Mouse (Mus musculus): ENCODE measurements at regions not wholly inside any gene's neighbourhood (a gene's known extent, or its start where the extent isn't known, plus 50 kb on each side); places are given as distances from the start of the nearest gene placed in this dataset.

GRCm38 (mm10) chr10:99959279-99959678, 56.2 kb upstream of the Kitl start:
- DNase-seq (ENCODE audit: low read depth, low spot score): no peak

DNA sequence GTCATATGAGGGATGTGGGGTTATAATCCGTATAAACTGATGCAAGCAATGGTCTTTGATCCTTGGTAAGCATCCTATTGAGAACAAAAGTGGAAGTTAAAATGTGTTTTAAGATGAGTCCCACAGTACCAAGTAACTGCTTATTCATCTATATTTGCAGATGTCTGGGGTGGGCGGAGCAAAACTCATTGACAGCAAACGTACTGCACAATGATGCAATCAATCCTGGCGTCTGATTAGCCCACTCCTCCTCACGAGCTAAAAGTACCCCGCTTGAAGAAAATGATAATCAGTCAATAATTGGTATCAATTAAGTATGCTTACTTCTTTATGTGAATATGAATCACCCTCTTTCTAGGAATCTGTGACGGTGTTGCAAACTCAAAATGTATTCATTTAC, 62.9 kb upstream of the Kitl start:
- DNase-seq (ENCODE audit: low read depth, low spot score): no peak

- DNase-seq (ENCODE audit: low read depth, low spot score): no peak
Measured at GRCm38 (mm10) chr10:99951718-99952117, 63.7 kb upstream of the Kitl start.

GRCm38 (mm10) chr10:99951316-99951715, 64.1 kb upstream of the Kitl start:
- no peak for DNase-seq (ENCODE audit: low read depth, low spot score)

- no peak for DNase-seq (ENCODE audit: low read depth, low spot score)
Measured at GRCm38 (mm10) chr10:99948740-99949139, 66.7 kb upstream of the Kitl start.

GRCm38 (mm10) chr10:99945418-99945817, 70.0 kb upstream of the Kitl start:
- DNase-seq (ENCODE audit: low read depth, low spot score): no peak

GRCm38 (mm10) chr10:99941665-99942064, 73.8 kb upstream of the Kitl start:
- no peak for DNase-seq (ENCODE audit: low read depth, low spot score)

GRCm38 (mm10) chr10:99938901-99939300, 76.5 kb upstream of the Kitl start:
- DNase-seq (ENCODE audit: low read depth, low spot score): no peak

DNA sequence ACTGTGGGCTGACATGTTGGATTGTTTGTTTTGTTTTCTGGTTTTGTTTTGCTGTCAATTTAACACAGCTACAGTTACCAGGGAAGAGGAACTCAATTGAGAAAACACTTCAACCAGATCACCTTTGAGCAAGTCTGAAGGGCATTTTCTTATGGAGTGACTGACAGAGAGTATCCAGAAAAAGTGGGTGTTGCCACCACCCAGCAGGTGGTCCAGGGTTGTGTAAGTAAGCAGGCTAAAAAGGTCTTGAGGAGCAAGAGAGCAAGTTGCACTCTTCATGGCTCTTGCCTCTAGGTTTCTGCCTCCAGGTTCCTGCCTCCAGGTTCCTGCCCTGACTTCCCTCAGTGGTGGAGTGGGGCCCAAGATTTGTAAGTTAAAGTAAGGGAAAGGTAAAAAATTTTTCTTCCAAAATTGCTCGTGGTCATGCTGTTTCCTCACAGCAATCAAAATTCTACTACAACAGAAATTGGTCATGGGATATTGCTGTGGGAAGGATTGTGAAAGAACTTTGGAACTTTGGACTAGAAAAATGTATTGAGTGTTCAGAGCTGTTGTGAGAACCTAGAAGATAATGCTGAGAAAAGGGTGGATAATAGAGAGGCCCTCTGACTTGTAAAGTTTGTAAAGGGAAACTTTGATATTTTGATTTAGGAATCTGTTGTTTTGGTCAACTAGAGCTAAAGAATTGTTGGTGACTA, 77.4 kb upstream of the Kitl start:
- DNase-seq (ENCODE audit: low read depth, low spot score): no peak

DNA sequence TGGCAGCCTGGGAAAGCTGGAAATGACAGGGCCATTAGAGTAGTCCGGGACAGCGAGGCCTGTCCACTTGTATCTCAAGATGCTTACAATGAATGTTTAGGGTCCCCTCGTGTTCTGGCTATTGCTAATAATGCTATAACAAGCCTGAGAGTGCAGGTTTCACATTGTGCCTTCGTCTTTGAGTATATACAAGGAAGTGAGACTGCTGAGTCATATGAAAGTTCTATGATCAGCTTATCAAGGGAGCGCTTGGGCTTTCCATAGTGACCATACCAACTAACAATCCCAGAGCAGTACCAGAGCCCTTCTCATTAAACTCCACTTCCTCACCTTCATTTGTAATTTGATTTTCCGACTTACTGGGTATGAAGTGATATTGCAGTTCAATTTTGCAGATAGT, 86.2 kb upstream of the Kitl start:
- DNase-seq (ENCODE audit: low read depth, low spot score): no peak

DNA sequence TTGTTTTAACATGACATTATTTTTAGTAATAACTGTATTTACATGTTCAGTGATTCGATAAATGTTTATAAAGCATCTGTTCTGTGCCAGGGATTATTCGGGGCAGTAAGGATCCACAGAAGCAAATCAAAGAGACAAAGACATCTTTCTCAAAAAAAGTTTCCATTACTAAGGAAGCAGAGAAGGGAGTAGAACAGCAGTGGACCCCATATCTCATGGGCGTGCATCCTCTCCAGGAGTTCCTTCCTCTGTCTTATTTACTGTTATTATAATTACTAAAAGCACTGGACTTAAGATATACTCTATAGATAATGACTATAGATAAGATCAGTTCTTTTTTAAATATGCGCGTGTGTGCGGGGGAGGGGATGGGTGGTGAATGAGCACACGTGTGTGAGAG, 87.5 kb upstream of the Kitl start:
- DNase-seq (ENCODE audit: low read depth, low spot score): no peak

DNA sequence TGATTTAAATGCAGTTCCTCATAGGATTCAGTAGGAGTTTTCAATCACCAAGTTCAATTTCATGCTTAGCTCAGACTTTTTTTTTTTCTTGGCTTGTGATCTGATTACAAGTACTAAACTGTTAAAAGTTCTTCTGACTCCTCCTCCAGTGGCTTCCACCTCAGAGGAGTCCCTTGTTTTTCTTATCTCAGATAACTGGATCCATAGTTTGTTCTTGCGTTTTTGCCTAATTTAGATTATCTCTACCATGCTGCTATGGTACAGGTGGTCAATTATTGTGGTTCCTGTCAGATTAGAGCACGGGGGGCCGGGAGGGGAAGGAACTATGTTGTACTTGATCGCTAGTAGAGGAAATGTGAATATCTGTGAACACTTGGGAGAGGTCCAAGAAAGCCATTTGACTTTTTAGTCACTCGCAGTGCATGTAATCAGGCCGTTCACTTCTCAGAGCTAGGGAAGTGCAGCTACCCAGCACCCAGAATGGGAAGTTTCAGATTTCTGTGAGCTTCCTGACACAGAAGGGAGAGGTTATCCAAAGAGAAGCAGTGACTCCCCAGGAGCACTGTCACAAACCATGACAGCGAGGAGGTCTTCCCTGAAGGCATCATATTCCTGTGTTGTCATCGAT, 89.0 kb upstream of the Kitl start:
- DNase-seq (ENCODE audit: low read depth, low spot score): no peak

GRCm38 (mm10) chr10:99924541-99924940, 90.9 kb upstream of the Kitl start:
- DNase-seq (ENCODE audit: low read depth, low spot score): no peak

DNA sequence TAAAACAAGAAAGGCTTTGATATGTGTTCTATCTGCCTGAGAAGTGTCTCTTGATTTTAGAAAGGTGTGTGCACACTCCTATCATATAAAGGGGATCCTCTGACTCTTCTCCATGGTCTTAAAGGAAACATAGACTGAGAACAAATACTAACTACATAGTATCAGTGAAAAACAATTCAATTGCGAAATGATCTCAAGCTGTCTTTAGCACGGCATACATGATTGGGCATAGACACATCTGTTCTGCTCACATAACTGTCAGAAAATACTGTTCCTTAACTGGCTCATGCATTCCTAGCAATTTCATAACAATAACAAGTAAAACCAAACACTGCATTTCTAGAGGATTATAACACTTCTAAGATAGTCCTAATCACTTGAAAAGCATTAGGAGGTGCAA, 95.5 kb upstream of the Kitl start:
- no peak for DNase-seq (ENCODE audit: low read depth, low spot score)

- no peak for DNase-seq (ENCODE audit: low read depth, low spot score)
Measured at GRCm38 (mm10) chr10:99918567-99919320, 96.7 kb upstream of the Kitl start.

GRCm38 (mm10) chr10:99913846-99914187, 101.6 kb upstream of the Kitl start:
- no peak for DNase-seq (ENCODE audit: low read depth, low spot score)

DNA sequence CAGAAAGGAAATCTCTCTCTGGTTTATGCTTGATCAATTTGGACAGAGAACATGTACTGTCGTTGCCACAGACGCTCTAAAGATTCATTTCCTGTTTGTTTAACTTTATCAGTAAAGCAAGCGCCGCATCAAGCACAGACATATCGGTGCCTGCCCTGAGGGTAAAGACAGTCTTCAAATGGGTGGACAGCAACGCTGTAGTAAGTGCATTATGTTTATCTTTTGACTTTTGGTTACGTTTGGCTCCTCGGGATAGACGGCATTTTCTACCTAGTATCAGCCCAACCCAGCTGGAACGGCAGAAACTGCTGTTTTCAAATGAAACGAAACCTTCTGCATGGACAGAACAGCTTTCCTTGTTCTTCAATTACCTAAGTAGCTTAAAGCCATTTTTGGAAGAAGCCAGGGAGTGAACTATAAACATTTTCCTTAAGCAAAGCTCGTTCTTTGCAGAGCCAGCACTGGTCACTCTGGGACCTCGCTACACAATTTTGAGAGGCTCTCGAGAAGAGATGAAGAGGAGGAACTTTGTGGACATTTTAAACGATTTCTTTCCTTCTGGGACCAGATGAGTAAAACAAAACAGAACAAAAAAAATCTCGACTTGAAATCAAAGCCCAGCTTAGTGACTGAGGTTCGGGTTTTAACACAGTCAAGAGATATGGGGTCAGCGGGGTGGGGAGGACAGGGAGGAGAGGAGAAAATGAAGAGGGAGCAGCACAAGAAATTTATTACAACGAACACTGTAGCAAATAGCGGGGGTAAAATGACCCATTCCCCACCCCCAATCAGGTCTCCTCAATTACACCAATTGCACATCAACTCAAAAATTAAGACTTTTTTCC, 102.2 kb upstream of the Kitl start:
- DNase-seq (ENCODE audit: low read depth, low spot score): no peak

DNA sequence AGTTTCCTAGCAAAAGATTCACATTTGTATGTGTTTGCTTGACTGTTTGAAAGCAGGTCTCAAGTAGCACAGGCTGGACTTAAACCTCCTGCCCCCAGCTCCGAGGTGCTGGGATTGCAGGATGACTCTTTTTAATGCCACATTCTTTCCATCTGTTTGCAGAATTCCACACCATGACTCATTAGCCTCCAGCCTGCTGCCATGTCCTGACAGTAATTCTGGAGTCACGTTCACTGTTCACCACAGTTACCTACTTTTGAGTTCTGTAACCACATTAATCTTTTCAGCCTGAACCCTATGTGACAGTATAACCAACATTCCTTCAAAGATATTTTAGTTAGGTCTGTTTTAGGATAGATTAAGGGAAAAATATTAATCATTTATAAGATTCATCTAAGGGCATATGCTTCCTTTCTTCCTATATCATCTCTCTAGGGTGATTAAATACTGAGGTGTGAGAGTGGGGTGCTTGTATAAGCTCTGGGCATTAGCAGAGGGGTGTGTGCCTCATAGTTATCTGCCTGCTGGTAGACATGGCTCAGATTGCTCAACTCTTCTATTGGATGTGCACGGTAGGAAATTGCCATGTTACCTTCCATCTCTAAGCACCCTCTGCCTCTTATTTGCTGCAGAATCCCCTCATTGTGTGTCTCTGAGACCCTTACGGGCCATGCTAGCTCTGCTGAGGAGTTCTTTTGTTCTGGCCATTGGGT, 105.3 kb upstream of the Kitl start:
- no peak for DNase-seq (ENCODE audit: low read depth, low spot score)

DNA sequence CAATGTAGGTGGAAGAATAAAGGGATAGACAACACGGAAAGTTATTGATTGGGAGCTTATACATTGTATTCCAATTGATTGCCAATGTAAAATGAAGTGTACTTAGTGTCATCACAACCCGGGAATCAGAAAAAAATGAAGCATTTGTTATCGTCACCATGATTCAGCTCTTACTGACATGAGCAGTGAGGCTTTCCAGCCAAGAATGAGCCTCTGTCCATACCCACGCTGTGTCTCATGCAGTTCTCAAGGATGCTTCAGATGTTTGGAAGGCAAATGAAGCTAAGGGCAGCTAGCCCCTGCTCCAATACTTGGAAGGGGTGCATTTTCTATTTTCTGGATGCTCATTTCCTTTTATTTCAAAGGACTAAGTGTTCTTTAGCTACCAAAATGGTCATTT, 107.4 kb upstream of the Kitl start:
- no peak for DNase-seq (ENCODE audit: low read depth, low spot score)

DNA sequence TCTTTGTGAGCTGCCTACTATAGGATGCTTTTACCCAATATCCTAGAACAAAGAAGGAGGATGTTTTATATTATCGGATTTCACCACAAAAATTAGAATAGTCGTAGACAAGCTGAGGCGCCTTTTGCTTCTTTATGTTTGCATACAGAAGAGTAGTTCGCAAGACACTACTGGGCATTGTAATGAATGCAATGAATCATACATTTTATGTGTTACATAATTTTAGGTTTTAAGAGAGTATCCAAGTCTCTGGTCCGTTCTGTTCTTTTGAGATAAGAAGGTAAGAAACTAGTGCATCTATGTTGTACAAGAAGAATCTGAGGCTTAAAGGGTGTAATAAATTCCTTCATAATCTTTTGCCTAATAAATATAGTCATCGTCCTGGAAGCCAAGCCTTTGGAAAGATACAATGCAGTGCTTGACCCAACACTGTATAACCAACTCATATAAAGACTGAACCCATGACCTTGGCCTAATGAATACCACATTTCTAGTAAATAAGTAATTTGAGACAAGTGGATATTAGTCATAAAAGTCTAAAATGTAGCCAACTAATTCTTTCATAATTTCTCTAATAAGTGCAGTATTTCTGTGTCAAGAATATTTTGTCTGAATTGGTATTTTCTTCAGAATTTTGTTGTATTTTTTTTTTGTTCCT, 108.5 kb upstream of the Kitl start:
- DNase-seq (ENCODE audit: low read depth, low spot score): no peak

Measured in telencephalon, adult 2 months (tissue).